Mouse (Mus musculus): ENCODE measurements around the gene Cby1.

- no peak for TF ChIP-seq POLR2A (IDR thresholded peaks at IDR 0.05; ENCODE audit: borderline replicate concordance, low read depth, low read length)
- TF ChIP-seq CTCF (IDR thresholded peaks at IDR 0.05; ENCODE audit: low read depth, low read length) = no peak
These were observed 5.7 kb downstream of the Cby1 start for GRCm38 (mm10) chr15:79664666-79665065.

All from bone marrow macrophage, adult 2 months (primary cell).